Mouse (Mus musculus) forebrain, postnatal 0 days (tissue): ENCODE results near the gene Crybb3. TPM values are rescaled to one million over a fixed set of nuclear protein-coding genes. Genes with fewer than 3 reads are reported as not detected.

Experiments
- ATAC-seq: fragments of 200-750 bp; cut with Nextera tagmentation; 2 replicates; pipeline ENCODE4 v1.8.0; 2017; ENCODE audit warnings: mild to moderate bottlenecking, moderate library complexity
- DNase-seq: peaks from one replicate; pipeline ENCODE4 v3.0.0-alpha.2; 2015
- H3K27ac ChIP-seq: fragments of 300-500 bp; sonication (generic); 2 replicates; pipeline ENCODE4 v1.5.1; 2014; ENCODE audit warnings: low read depth, mild to moderate bottlenecking, antibody characterized with exemption, low read length, moderate library complexity, mixed read lengths
- H3K27me3 ChIP-seq: fragments of 300-500 bp; sonication (generic); 2 replicates; pipeline ENCODE4 v1.6.1; 2014; ENCODE audit warnings: mild to moderate bottlenecking, low read length, mixed read lengths; ENCODE audit not compliant: insufficient read depth
- H3K36me3 ChIP-seq: fragments of 300-500 bp; sonication (generic); 2 replicates; pipeline ENCODE4 v1.6.1; 2014; ENCODE audit warnings: mild to moderate bottlenecking, moderate library complexity; ENCODE audit not compliant: insufficient read depth
- H3K4me1 ChIP-seq: fragments of 300-500 bp; sonication (generic); 2 replicates; pipeline ENCODE4 v1.6.1; 2014; ENCODE audit warnings: antibody characterized with exemption; ENCODE audit not compliant: insufficient read depth
- H3K4me2 ChIP-seq: fragments of 300-500 bp; sonication (generic); 2 replicates; pipeline ENCODE4 v1.6.1; 2014; ENCODE audit warnings: low read depth, mild to moderate bottlenecking, moderate library complexity
- H3K4me3 ChIP-seq: fragments of 300-500 bp; sonication (generic); 2 replicates; pipeline ENCODE4 v1.5.1; 2014; ENCODE audit warnings: low read depth, low read length, mixed read lengths
- H3K9ac ChIP-seq: fragments of 300-500 bp; sonication (generic); 2 replicates; pipeline ENCODE4 v1.6.1; 2014; ENCODE audit warnings: mild to moderate bottlenecking
- H3K9me3 ChIP-seq: fragments of 300-500 bp; sonication (generic); 2 replicates; pipeline ENCODE4 v1.6.1; 2016; ENCODE audit warnings: low read length
- CTCF ChIP-seq: sonication (generic); IDR thresholded peaks from 2 replicates; pipeline ENCODE4 v1.5.1; 2016; ENCODE audit warnings: antibody characterized with exemption, control low read depth, low read depth
- WGBS: fragments of 180-500 bp; shearing (Covaris S2); extraction: QIAGEN DNeasy Blood & Tissue Kit; methylation state at CpG from one replicate; pipeline ENCODE4 v1.1.7; 2014; 5-methylcytosine and 5-hydroxymethylcytosine counted together
- polyA plus RNA-seq: library from polyadenylated mRNA; unstranded; fragments of >200 nt; fragmentation: Nextera tagmentation; extraction: Ambion mirVana; gene quantifications from 2 replicates; pipeline ENCODE4 v1.2.1, GENCODE M21; 2015
- total RNA-seq: library from RNA; depleted of rRNA; stranded (reverse); fragments of >200 nt; gene quantifications from 2 replicates; pipeline ENCODE4 v1.2.3, GENCODE M21; 2014

The Crybb3 gene
- total and polyA plus RNA-seq, 2 experiments from 2014 or later = 0.81 to 1.6 TPM

- DNase-seq (no peak), ATAC-seq (0 out of 2 replicates have a peak, but pooled peaks have one; percentile 21)
- no peaks in the 10 kb centered on the region for H3K36me3 ChIP-seq
- 29% methylated on average over 13 of the region's 13 CpGs for WGBS
- H3K27me3 ChIP-seq = no peaks in the 10 kb centered on the region
- peak overlapping the region; percentile 22; the same call in 1 of the 2 replicates for H3K9ac ChIP-seq
- no peaks in the 10 kb centered on the region for H3K9me3 ChIP-seq
- no peak overlapping the region for H3K4me2 ChIP-seq
- no peak overlapping the region for H3K4me3 ChIP-seq
- TF ChIP-seq CTCF = no peak
- no peak overlapping the region for H3K27ac ChIP-seq
- peaks cover 10% of the 10 kb centered on the region; the same call in 1 of the 2 replicates for H3K4me1 ChIP-seq
Observed at GRCm38 (mm10) chr5:113119861-113120465, 38.6 kb upstream of the Crybb3 start.

- H3K4me2 ChIP-seq = no peak overlapping the region
- H3K27ac ChIP-seq = no peak overlapping the region
- no peak for TF ChIP-seq CTCF
- H3K9me3 ChIP-seq = no peaks in the 10 kb centered on the region
- peaks cover 10% of the 10 kb centered on the region; the same call in 1 of the 2 replicates for H3K4me1 ChIP-seq
- WGBS = 85% methylated on average over 9 of the region's 9 CpGs
- 0 out of 2 replicates have a peak overlapping the region, but pooled peaks have one; percentile 22 for H3K9ac ChIP-seq
- DNase-seq (no peak), ATAC-seq (no peak)
- H3K27me3 ChIP-seq = no peaks in the 10 kb centered on the region
- H3K36me3 ChIP-seq = no peaks in the 10 kb centered on the region
- no peak overlapping the region for H3K4me3 ChIP-seq
Observed at GRCm38 (mm10) chr5:113119291-113119690, 37.9 kb upstream of the Crybb3 start.

GRCm38 (mm10) chr5:113118695-113119094, 37.3 kb upstream of the Crybb3 start:
- WGBS = 58% methylated on average over 6 of the region's 6 CpGs

DNA sequence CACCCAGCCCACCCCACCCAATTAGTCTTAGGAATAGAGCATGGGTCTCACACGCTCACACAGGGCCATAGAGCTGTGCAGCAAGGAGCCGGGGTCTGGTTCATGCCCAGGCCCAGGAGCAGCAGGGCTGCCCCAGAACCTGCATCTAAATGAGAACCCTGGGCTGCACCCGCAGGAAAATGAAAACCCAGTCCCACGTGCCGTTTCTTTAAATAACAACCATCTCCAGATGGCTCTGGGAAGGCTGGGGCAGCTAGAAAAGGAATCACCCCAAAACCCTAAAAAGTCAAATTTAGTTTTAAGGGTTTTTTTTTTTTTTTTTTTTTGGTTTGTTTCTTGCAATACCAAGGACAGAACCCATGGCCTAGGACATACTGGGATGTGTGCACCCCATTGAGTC, 36.0 kb upstream of the Crybb3 start:
- Histone ChIP-seq H3K9ac (no peak overlapping the region), H3K9me3 (no peaks in the 10 kb centered on the region), H3K36me3 (no peaks in the 10 kb centered on the region), H3K27ac (no peak overlapping the region), H3K4me1 (peaks cover 8% of the 10 kb centered on the region; the same call in 1 of the 2 replicates), H3K27me3 (no peaks in the 10 kb centered on the region), H3K4me3 (no peak overlapping the region), H3K4me2 (no peak overlapping the region)
- no peak for TF ChIP-seq CTCF
- DNase-seq = no peak
- WGBS = 57% methylated on average over 5 of the region's 5 CpGs
- ATAC-seq = peak; percentile 8; the same call in 1 of the 2 replicates

More at GRCm38 (mm10) chr5:113118695-113119094, 37.3 kb upstream of the Crybb3 start:
- Histone ChIP-seq H3K27me3 (no peaks in the 10 kb centered on the region), H3K27ac (no peak overlapping the region), H3K9me3 (no peaks in the 10 kb centered on the region), H3K36me3 (no peaks in the 10 kb centered on the region), H3K4me3 (no peak overlapping the region), H3K4me2 (no peak overlapping the region), H3K4me1 (peaks cover 10% of the 10 kb centered on the region; the same call in 1 of the 2 replicates), H3K9ac (no peak overlapping the region)
- no peak for ATAC-seq
- TF ChIP-seq CTCF = no peak
- no peak for DNase-seq

DNA sequence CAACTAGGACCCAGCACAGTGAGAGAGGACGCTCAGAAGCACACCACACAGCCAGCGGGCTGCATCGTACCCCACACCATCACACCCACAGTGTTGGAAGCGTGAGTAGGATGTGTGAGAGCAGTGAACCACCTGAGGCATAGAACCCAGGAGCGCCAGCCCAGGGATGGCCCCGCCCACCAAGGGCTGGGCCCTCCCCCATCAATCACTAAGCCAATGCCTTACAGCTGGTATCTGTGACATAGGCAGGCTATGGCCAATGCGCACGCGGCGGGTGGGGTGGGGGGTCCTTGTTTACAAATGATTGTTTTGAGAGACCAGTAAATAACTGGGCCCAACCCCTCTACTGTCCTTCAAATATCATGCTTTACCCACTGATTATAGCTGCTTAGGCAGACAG, 34.5 kb upstream of the Crybb3 start:
- Histone ChIP-seq H3K27me3 (no peaks in the 10 kb centered on the region), H3K9me3 (no peaks in the 10 kb centered on the region), H3K4me1 (no peaks in the 10 kb centered on the region), H3K27ac (no peak overlapping the region), H3K36me3 (no peaks in the 10 kb centered on the region), H3K4me3 (no peak overlapping the region), H3K9ac (no peak overlapping the region), H3K4me2 (no peak overlapping the region)
- DNase-seq (no peak), ATAC-seq (no peak)
- WGBS = 79% methylated on average over 10 of the region's 10 CpGs
- TF ChIP-seq CTCF = no peak

DNA sequence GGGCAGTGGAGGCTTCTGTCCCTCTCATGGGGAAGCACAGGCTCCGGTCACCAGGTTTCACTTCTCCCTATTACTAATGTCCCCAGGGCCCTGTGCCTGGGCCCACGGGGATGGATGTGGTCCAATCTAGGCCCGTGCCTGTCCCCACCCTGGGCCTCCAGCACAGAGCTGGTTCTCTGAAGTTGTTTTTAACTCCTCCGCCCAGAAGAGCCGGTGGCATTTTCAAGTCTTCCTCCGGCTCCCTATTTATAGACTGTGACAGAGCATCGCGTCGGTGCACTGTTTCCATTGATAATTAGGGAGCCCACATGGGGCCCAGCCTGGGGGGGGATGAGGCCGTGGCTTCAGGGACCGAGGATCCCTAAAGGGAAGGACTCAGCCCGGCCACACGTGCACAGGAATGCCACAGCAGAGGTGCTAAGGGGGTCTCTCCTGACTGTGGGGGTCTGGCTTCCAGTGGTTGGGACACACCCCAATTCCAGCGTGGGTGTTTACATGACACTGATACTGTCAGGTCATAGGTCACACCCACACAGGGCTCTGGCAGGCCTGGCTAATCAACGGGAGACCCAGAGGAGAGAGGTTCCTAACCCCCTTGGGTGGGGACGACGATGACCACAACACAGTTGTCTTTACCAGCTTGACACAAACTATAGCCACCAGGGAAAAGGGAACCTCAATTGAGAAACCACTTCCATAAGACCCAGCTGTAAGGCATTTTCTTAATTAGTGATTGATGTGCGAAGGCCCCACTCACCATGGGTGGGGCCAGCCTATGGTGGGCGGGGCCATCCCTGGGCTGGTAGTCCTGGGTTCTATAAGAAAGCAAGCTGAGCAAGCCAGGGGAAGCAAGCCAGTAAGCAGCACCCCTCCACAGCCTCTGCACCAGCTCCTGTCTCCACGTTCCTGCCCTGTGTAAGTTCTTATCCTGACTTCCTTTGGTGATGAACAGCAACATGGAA, 33.2 kb upstream of the Crybb3 start:
- Histone ChIP-seq H3K36me3 (no peaks in the 10 kb centered on the region), H3K9me3 (no peaks in the 10 kb centered on the region), H3K4me1 (no peaks in the 10 kb centered on the region), H3K9ac (no peak overlapping the region), H3K27me3 (no peaks in the 10 kb centered on the region), H3K4me3 (no peak overlapping the region), H3K4me2 (no peak overlapping the region), H3K27ac (no peak overlapping the region)
- TF ChIP-seq CTCF = no peak
- DNase-seq (no peak), ATAC-seq (no peak)
- 47% methylated on average over 20 of the region's 20 CpGs for WGBS

DNA sequence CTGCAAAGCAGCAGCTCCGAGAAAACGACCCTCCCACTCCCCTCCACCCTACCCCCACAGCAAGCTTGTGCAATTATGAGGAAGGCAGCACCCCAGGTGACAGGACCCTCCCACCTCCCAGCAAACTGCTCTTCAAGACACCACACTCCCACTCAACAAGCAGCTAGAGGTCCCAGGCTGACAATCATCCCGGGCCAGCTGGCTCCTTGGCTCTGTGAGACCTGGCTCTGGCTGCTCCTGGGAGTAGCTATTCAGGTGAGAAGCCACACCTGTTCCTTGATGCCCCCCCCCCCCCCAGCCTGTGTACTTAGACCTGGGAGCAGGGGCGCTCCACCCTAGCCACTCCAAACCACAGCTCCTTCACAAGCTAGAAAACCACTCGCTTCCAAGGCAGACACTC, 31.7 kb upstream of the Crybb3 start:
- Histone ChIP-seq H3K4me2 (no peak overlapping the region), H3K27me3 (no peaks in the 10 kb centered on the region), H3K9me3 (no peaks in the 10 kb centered on the region), H3K4me3 (no peak overlapping the region), H3K36me3 (no peaks in the 10 kb centered on the region), H3K4me1 (no peaks in the 10 kb centered on the region), H3K9ac (no peak overlapping the region), H3K27ac (no peak overlapping the region)
- no peak for TF ChIP-seq CTCF
- no peak; the same call in 1 of the 2 replicates for ATAC-seq
- 50% methylated on average over 5 of the region's 5 CpGs for WGBS
- DNase-seq = no peak
